Mouse (Mus musculus) gastrocnemius, adult 2 months (tissue): ENCODE measurements at regions not wholly inside any gene's neighbourhood (a gene's known extent, or its start where the extent isn't known, plus 50 kb on each side); places are given as distances from the start of the nearest gene placed in this dataset.

Source experiments
- DNase-seq: peaks from one replicate; pipeline ENCODE4 v3.0.0; 2022
- H3K27ac ChIP-seq: fragments of 200-600 bp; 2 replicates; pipeline ENCODE4 v1.8.1; 2022; ENCODE audit warnings: mild to moderate bottlenecking
- H3K4me3 ChIP-seq: fragments of 200-600 bp; 2 replicates; pipeline ENCODE4 v1.8.1; 2022; ENCODE audit warnings: mild to moderate bottlenecking, moderate library complexity
- CTCF ChIP-seq: fragments of 200-600 bp; IDR thresholded peaks from 2 replicates; pipeline ENCODE4 v1.8.1; 2022; ENCODE audit warnings: antibody characterized with exemption, mild to moderate bottlenecking, moderate library complexity
- intact Hi-C: fragments of 180-260 bp; cut with DNase I; formaldehyde crosslinking; loops from one replicate; pipeline ENCODE4 v1.15.1; 2025

DNA sequence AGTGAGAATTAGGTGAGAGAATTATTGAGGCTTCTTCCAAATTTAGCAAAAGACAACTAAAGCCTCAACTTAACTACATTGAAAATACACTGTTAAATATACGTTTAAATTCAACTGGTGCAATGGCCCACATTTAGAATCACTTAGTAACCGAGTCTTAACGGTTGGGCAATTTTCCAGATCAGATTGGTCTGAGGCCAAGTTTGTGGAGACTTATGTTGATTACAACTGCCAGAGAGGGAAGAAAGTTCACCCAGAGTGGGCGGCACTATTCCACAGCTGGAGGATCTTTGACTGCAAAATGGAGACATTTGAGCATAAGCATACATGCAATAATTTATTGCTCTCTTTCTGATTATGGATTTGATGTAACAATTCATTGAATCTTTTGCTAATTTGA, 146.5 kb upstream of the Tprg start:
- Histone ChIP-seq H3K27ac (no peak overlapping the region), H3K4me3 (no peak overlapping the region)
- intact Hi-C loops: no loop called here
- no peak for TF ChIP-seq CTCF
- no peak for DNase-seq

DNA sequence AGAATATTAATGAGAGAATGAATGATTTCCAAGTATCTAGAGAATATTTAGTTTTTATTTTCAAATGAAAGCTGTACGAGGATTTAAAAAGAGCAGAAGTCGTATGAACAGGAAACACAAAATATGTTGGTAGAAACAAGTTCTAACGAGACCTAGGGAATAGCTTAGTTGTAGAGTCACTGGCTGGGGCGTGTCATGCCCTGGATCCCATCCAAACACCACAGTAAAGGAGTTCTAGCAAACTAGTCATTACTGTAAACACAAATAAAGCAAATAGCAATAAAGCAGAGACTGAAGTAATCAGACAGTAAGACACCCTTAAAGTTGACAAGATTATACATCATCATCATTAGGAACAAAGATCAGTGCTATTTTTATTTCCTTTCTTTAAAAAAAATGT, 139.1 kb upstream of the Tprg start:
- intact Hi-C loops: no loop called here
- no peak for DNase-seq
- no peak for TF ChIP-seq CTCF
- no peak overlapping the region for H3K27ac ChIP-seq
- H3K4me3 ChIP-seq: no peak overlapping the region

DNA sequence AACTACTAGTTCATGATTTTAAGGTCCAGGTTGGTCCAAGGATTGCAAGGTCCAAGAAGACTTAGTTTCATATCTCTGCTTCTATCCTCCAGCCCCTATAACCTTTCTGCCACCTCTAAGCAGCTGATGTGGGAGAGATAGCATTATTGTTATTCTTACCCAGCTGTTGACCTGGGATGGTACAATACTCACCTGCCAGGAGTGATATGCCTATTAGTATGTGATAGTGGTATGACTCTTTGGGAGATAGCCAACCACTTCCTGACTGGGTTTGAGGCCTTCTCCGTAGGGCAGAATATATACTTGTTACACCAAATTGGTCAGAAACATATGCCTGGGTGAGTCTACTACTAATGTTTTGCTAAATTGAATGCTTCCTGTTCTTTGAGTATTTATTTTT, 137.4 kb upstream of the Tprg start:
- intact Hi-C loops: no loop called here
- Histone ChIP-seq H3K27ac (no peak overlapping the region), H3K4me3 (no peak overlapping the region)
- TF ChIP-seq CTCF: no peak
- DNase-seq: no peak

DNA sequence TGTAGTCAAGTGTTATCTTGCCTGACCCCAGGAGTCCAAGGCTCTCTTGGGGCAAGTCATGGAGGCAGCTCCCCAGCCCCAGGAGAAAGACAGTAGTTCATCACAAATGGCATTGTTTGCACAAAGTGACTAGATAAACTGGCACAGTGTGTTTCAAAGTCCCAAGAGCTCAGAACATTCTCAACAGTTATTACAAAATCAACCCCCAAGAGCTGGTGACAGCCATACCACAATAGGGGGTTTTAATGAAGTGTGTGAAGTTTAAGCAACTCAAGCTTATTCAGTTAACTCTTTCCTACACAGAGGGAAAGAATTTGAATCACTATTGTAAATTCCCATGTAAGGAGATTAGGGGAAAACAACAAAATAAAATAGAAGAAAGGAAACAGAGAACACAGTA, 109.7 kb upstream of the Tprg start:
- no peak for DNase-seq
- no peak overlapping the region for H3K4me3 ChIP-seq
- intact Hi-C loops: no loop called here
- no peak for TF ChIP-seq CTCF
- no peak overlapping the region for H3K27ac ChIP-seq

DNA sequence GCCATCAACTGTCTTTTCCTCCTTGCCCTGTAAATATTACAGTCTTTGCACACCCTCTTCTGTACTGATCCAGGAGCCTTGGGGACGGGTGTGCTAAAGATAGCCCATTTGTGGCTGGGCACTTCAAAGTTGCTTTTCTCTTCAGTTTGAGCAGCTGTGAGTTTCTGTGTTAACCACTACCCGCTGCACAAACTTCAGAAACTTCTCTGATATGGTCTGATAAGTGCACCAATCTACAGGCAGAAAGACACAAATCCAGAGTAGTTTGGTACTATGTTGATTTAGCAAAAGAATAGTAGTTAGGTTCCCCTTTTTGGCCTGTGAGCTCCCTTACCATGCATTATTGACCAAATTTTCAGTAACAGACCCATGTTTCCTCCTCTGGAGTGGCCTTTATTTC, 108.6 kb upstream of the Tprg start:
- intact Hi-C loops: no loop called here
- no peak for DNase-seq
- Histone ChIP-seq H3K27ac (no peak overlapping the region), H3K4me3 (no peak overlapping the region)
- TF ChIP-seq CTCF: no peak

DNA sequence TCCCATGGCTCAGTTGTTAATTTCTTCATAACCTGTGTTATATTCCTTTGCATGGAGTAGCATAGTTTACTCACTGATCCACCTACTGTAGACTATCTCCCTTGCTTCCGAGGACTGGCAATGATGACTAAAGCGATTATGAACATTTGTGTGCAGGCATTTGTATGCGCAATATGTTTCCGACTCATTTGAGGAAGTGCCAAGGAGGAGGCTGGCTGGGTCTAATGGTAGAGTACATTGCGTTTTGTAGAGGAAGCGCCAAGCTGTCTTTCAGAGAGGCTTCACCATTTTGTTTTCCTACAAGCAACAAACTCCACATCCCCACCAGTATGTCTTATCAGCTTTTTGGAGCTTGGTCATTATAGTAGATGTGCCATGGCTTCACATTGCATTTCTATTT, 104.7 kb upstream of the Tprg start:
- DNase-seq: no peak
- intact Hi-C loops: no loop called here
- TF ChIP-seq CTCF: no peak
- Histone ChIP-seq H3K27ac (no peak overlapping the region), H3K4me3 (no peak overlapping the region)

DNA sequence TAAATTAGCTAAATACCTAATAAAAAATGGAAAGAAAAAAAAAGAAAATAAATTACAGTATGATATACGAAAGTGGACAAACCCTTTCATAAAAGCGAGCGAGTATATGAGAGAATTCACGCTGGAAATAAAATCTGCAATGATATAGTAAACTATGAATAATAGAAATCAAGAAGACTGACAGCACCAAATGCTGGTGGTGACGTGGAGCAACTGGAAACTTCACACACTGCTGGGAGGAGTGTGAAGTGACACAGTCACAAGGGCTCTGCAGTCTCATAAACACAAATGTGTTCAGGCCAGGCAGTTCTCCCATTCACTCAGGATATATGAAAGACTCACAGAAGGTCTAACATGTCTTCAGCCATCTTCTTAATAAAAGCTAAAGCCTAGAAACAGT, 89.5 kb upstream of the Tprg start:
- intact Hi-C loops: no loop called here

DNA sequence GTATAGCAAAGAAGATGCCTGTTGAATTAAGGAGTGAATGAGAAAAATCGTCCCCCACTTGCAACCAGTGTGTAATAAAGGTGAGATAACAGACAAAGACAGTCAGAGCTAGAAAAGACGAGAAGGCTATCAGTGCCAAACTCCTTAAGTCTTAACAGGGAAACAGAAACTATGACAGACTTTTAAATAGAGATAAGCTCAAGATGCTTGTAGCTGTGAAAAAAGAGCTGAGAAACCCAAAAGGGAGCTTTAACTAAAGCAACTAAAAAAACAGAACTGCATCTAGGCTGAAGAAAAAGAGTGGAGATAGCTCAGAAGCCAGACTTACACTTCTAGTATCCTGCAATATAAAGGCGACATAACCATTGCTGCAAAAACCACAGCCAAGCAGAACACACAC, 87.8 kb upstream of the Tprg start:
- H3K27ac ChIP-seq: no peak overlapping the region
- intact Hi-C loops: no loop called here
- no peak overlapping the region for H3K4me3 ChIP-seq
- no peak for DNase-seq
- TF ChIP-seq CTCF: no peak

More for the DNA sequence above, 89.5 kb upstream of the Tprg start:
- Histone ChIP-seq H3K27ac (peak overlapping the region; percentile 31; the same call in 1 of the 2 replicates), H3K4me3 (no peak overlapping the region)
- no peak for TF ChIP-seq CTCF
- DNase-seq: no peak

DNA sequence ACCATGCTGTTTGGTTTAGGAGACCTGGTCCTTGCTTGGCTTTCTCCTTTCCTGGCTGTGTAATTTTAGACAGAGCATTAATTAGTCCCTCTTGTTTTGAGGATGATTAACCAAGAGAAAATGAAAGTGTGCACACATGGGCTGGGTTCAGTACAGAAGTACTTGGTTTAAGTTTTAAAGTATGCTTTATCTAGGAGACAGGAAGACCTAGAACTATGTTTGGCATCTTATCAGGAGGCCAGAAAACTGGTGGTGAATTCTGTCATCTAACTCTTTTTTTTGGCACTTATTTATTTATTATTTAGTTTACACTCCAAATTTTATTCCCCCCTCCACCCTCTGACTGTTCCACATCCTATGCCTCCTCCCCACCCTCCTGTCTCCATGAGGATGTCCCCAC, 86.6 kb upstream of the Tprg start:
- Histone ChIP-seq H3K27ac (no peak overlapping the region), H3K4me3 (no peak overlapping the region)
- no peak for TF ChIP-seq CTCF
- DNase-seq: no peak
- intact Hi-C loops: no loop called here

DNA sequence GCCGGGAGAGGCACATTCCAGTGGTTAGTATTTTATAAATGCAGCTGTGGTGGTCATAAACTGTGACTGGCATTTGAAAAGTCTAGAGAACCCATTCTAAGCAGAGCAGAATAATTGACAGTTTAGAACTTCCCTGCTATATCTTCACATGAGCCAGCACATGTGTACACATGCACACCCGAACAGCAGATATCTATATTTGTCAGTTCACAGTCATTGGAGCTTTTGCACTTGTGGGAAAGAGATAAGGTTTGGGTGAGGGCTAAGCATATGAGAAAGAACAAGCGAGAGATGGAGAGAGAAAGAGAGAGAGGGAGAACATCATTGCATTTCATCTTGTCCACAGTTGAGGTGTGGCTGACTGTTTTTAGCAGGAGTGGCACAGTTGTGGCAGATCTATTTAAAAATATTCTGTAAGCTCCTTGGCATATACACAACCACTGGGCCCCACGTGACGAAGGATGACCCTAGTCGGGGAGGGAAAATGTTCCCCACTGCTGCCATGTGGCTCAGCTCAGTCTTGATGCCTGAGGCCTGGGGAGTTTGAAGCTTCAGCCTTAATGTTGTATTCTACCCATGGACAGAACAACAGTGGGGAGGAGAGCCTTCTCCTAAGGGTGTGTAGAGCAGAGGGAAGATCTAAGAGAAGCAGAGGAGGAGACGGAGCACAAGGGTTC, 85.4 kb upstream of the Tprg start:
- intact Hi-C loops: no loop called here
- H3K27ac ChIP-seq: no peak overlapping the region
- no peak overlapping the region for H3K4me3 ChIP-seq
- no peak for DNase-seq
- no peak for TF ChIP-seq CTCF

DNA sequence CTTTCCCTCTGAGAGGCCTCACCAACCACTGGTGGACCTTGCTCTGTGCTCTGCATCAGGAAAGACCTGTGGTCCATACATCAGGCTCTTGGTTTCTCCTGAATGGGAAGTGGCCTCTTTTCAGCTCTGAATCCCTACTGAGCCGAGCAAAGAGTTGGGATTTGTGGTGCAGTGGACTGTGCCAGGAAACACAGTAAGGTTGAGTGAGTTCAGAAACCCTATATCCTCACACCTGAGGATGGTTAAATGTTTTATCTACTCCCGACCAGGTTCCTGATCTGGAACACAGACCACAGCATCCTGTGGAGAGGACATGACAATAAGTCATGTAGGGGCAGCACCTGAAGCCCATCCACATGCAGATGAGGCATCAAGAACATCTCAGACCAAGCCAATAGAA, 73.4 kb upstream of the Tprg start:
- DNase-seq: no peak
- H3K27ac ChIP-seq: no peak overlapping the region
- no peak for TF ChIP-seq CTCF
- intact Hi-C loops: no loop called here
- no peak overlapping the region for H3K4me3 ChIP-seq

DNA sequence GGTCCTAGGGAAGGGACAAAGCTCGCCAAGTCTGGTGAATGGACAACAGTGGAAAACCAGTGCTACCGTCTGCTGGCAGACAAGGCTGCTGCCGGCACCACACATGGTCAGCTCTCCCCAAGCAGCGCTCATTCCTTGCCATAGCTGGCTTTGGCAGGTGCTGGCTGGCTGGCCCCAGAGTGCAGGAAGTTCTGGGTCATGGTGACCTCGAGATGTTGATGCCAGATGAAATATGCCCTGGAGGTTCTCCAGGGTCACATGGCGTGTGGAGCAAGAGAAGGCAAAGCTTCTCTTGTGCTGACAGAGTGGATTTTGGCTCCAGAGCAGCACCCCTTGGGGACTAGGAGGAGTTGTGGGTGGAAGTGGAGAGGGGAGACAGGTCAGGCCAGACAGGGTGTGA, 66.1 kb upstream of the Tprg start:
- Histone ChIP-seq H3K27ac (peak overlapping the region; percentile 92), H3K4me3 (no peak overlapping the region; the same call in 1 of the 2 replicates)
- TF ChIP-seq CTCF: no peak
- DNase-seq: peak; percentile 91
- intact Hi-C loops: loop anchor here (2.0 kb wide), 2 partner anchors 42 to 142 kb away; no protein-coding TSS in a partner anchor

DNA sequence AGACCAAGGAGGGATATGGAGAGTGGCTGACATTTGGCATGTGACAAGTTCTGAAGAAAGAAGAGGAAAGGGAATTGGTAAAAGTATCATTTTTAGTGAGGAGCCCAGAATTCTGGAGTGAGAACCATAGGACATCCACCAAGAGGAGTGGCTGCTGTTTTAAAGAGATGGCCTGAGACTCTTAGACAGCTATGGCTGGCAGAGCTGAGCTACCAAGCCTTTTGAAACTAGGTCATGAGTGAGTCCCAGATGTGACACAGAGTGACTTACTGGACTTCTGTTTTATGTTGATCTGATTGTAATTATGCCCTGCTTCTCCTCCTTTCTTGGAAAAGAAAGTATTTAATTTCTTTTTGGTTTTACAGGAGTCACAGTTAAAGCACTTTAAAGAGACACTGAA, 61.8 kb upstream of the Tprg start:
- H3K27ac ChIP-seq: peak overlapping the region; percentile 70
- no peak overlapping the region for H3K4me3 ChIP-seq
- intact Hi-C loops: no loop called here
- DNase-seq: no peak
- TF ChIP-seq CTCF: no peak
